ENCODE assay signal across 8 mouse cellular contexts in the genomic region with DNA sequence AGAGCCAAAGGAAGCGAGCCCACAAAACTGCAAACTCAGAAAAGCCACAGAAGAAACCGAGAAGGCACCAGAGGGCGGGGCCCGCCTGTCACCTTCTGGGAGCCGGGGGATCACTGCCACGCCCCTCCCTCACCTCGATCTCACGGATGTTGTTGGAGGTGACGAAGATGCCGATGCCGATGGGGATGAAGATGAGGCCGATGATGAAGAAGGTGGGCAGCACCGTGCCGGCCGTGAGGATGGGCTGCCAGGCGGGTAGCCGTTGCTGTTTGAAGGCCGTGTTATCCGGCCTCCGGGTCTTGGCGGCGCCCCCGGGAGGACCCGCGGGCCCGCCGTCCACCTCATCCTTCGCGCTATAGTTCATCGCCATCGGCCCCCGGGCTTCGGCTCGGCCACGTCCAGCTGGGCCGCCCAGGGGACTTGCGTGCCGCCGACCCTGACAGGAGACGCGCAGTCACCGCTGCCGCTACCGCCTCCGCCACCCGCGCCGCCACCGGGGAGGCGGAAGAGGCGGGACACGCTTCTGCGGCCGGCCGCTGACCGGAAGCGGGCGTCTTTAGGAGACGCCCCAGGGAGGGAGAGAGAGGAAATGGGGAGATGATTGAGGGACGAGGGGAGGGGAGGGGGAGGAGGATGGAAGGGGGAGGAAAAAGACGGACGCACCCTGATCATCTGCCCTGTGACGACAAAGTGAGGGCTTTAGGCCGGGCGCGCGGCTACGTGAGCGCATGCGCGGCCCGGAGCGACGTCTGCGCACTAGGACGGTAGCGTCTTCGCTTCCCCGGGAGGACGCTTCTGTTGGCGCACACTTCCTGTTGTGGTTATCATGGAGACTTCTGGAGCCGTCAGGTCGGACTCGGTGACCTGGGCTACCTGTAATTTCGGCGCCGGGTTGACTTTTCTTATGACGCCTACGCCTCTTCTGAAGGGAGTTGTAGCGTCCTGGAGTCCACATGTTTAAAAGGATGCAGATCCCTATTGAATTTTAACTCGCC. TPM values are rescaled to one million over a fixed set of nuclear protein-coding genes. Genes with fewer than 3 reads are reported as not detected.
DNase-seq lines count a peak whose midpoint lies in the region; ATAC-seq lines count a peak whose summit lies in the region.

Gene Tmem30a, minus strand, starts transcription at position 667 of the 995 bp plus-strand sequence.

- peak; percentile 90 for ATAC-seq in megakaryocyte progenitor cell, adult 5-6 weeks (replicated peaks; ENCODE audit: poor library complexity)

- DNase-seq in adipocyte (ENCODE audit: low spot score), result peak; percentile 98
- DNase-seq in embryo, embryonic 10 days (ENCODE audit: low spot score), result peak; percentile 98
- DNase-seq in gastrocnemius, postnatal 10 days, result peak; percentile 94
- DNase-seq in induced T-regulatory cell, adult 2 months (ENCODE audit: low read depth), result peak; percentile 96
- DNase-seq in left cerebral cortex, adult 9 months (ENCODE audit: low spot score in 2 of 2), result peak; percentile 93 to 96
- DNase-seq in right cerebral cortex, postnatal 14 days, result peak; percentile 94
- DNase-seq in urinary bladder, postnatal 36 days (ENCODE audit: low spot score in 2 of 2), result peak; percentile 87 to 94

RNA-seq across cellular contexts. Expression of gene Tmem30a, which starts in this region (rescaled TPM):
- total RNA-seq in gastrocnemius, postnatal 10 days (2021), result 10 to 100 TPM; 42.4 to 45.3 TPM
- total RNA-seq in megakaryocyte progenitor cell, adult 5-6 weeks (2015), result 77.2 and 89.3 TPM in 2 replicates
- total RNA-seq in megakaryocyte progenitor cell, adult 5-6 weeks (2017), result 78.9 and 95.5 TPM in 2 replicates

Comparison
In these comparisons a context has a peak if more than half of its experiments do, and no peak if none do; other contexts are left out.
1. Peak in every context shown above with its lines: DNase-seq and ATAC-seq.